Mouse (Mus musculus): Measurements from ENCODE around the gene Gm3952.
A peak's percentile ranks its signal among the peaks of the same experiment; 100 is the strongest.

The Gm3952 gene

GRCm38 (mm10) chr8:128798594-128798993 lies at the start of gene Gm3952:
Gm3952 (minus strand) TSS chr8:128798694.
- DNase-seq: no peak

DNA sequence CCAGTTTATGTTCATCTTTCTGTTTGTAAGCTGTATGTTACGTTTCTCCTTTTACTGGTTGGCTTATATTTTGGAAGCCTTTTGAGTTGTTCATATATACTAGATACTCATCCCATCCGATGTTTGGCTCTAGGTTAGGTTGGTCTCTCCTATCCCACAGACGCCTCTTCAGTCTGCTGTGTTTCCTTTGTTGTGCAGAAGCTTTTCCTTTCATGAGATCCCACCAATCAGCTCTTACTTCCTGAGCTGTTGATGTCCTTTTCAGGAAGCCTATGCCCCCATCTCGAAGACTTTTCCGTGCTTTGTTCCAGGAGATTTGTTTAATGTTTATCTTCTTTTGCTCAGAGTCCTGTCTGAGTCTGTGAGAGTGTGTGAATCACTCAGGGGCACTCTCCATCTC lies 45.3 kb upstream of the Gm3952 start:
- no peak for DNase-seq

GRCm38 (mm10) chr8:128812521-128812920 lies 14.0 kb upstream of the Gm3952 start:
- DNase-seq: no peak

GRCm38 (mm10) chr8:128735692-128736091 lies 62.8 kb downstream of the Gm3952 start:
- no peak for DNase-seq

GRCm38 (mm10) chr8:128734118-128734517 lies 64.4 kb downstream of the Gm3952 start:
- DNase-seq: no peak

DNA sequence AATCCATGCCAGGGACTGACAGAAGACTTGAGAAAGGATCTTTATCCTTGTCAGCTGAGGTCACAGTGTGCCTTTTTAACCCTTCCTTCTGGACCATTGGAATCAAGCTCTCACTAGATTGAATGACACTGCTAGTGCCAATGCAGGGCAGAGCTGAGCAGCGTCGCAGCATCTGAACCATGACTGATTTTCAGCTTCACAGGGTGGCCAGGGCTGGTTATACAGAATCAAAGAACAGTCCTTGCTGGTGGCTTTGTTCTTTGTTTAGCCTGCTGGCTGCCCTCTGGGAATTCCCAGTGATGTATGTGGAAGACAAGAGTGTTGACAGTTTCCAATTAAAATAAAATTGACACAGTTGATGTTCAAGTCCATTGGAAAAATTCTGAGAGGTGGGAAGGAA lies 66.2 kb downstream of the Gm3952 start:
- DNase-seq: peak; percentile 7

DNA sequence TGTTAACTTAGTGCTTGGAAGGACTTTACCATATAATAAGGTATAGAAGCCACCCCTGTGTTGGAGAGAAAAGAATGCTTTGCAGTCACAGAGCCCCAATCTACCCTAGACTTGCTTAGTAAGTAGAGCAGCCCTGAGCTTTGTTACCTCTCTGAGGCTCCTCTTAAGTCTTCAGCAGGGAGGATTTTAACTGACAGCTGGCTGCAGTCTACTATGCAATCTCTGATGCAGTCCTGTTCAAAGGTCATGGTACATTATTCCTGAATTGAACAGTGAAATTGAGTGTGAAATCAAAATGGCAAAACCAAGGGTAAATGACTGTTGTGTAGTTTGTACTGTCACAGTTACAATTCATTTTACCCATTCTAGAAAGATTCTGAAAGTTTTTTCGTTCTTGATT lies 71.3 kb downstream of the Gm3952 start:
- no peak for DNase-seq

DNA sequence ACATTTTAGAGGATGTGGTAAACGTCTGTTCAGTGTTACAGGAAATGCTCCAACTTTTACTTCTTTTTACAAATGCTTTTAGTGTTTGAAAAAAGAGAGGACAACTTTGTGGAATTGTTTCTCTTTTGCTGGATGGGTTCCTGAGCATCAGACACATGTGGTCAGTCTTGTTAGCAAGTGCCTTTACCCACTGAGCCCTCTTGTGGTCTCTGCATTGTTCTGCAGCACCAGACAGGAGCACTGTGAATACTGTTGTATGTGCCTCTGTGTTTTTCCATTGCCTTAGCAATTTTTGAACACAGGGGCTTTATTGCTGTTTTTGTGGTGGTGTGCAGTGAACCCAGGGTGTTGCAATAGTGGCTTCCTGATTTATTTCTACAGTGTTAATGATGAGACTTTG lies 73.7 kb downstream of the Gm3952 start:
- DNase-seq: peak; percentile 53

DNA sequence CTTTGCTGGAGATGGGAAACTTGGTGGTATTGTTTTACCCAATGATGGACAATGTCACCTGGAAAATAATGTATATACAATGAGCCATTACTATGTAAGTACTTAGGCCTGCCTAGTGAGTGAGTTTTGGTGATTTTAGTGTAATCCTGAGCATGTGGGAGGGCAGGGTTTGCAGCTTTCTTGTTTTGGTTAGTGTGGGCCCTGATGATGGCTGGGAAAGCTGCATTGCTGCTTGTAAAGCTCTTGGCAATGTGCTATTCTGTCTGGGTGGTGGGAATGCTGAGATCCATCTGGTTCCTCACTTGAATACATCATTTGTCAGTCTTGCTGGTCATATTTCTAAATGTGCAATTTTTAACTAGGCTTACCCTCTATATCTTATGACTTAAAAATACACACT lies 82.3 kb downstream of the Gm3952 start:
- no peak for DNase-seq

DNA sequence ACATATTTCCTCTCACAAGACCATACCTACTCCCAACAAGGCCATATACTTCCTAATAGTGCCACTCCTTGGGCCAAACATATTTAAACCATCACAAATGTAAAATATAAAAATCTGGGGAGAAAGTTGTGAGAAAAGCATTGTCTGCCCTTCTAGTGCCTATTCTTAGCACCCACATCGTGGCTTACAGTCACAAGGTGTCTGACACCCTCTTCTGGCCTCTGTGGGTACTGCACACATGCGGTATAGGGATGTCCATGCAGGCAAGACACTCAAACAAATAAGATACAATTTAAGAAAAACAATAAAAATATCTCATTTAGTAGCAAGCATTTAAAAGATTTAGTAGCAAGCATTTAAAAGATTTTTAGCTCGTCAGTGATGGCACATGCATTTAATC lies 89.2 kb downstream of the Gm3952 start:
- DNase-seq: peak; percentile 74

- DNase-seq: no peak
Observed at GRCm38 (mm10) chr8:128704836-128705235, 93.7 kb downstream of the Gm3952 start.

DNA sequence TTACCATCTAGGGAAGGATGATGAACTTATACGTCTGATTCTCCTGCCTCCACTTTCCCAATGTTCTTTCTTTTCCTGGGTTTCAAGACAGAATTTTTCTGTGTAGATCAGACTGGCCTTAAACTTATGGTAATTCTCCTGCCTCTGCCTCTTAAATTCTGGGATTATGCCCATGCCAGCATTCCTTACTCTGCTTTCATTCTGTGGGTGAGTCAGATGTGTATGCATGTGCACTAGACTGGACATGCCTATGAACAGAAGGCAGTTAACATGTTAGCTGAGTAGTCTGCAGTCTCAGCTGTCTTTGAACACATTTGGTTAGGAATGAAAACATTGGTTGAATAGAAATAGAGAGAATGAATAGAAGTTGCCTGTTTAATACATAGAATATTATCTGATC lies 94.1 kb downstream of the Gm3952 start:
- DNase-seq: no peak

DNA sequence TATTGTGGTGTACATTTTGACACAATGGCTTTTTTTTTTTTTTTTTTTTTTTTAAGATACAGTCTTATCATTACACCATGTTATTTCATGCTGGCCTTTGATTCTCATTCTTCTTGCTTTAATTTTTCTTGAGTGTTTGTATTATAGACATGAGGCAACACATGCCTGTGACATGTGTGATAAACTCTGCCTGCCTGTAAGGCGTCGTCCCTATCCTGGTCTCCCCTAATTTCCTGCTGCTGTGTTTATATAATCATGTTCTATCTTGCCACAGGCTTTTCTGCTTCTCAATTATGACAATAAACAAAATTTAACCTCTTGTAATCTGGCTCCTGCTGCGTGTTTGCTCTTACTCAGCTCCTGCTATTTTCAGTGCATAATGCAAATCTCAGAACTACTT lies 100.5 kb downstream of the Gm3952 start:
- DNase-seq: no peak

DNA sequence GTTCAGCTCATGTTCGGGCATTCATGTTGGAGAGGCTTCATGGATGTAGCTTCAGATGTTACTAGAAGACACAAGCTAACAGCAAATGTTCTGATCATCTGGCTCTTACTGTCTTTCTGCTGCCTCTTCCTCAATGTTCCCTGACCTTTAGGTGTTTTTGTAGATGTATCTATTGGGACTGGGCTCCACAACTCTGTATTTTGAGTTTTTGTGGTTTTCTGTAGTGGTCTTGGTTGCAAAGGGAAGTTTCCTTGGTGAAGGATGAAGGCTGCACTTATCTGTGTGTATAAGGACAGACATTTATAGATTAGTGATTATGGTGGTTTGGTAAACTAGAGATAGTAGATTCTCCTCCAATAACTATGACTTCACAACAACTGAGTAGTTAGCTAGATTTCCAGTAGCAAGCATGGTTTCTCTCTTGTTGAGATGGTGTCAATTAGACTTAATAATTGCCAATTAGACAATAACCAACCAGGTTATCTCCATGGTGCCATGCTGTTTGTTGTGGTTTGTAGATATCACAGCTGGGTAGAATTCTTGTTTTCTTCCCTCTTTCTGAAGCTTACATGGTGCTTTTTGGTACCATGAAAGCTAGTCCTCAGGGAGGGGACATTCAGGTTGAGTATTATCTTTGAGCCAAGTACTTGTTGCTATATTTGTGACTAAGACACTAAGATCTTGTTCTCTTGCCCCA lies 101.6 kb downstream of the Gm3952 start:
- no peak for DNase-seq

Measured in retina, postnatal 1 day (tissue).